Mouse (Mus musculus): ENCODE measurements around the gene Acadl.

The Acadl gene

GRCm38 (mm10) chr1:66862712-66863511 lies at the start of gene Acadl:
Gene Acadl, minus strand, starts transcription at chr1:66863277.
- peak; percentile 66 for DNase-seq (ENCODE audit: low read depth)

- DNase-seq (ENCODE audit: low read depth), result no peak
These were observed 49.2 kb upstream of the Acadl start for GRCm38 (mm10) chr1:66912305-66912704.

- DNase-seq (ENCODE audit: low read depth), result no peak
These were observed 39.5 kb upstream of the Acadl start for GRCm38 (mm10) chr1:66902566-66902965.

GRCm38 (mm10) chr1:66900946-66901345 lies 37.9 kb upstream of the Acadl start:
- DNase-seq (ENCODE audit: low read depth), result no peak

DNA sequence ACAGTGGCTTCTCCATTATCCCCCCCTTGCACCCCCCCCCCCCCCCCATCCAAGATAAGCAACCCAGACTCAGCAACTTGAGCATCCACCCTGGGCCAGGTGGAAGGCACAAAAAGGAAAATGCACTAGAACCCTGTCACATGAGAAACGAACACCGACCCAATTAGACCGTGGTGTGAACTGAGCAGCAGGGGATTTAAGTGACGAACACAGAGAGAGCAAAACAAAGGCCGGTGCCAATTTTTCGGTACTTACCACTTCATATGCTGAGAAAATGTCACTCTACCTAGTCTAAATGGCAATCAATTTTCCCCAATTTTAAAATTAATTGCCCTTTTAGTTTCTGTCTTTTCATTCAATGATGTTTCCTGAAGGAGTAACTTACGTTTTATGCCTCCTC lies 35.2 kb upstream of the Acadl start:
- DNase-seq (ENCODE audit: low read depth), result no peak

DNA sequence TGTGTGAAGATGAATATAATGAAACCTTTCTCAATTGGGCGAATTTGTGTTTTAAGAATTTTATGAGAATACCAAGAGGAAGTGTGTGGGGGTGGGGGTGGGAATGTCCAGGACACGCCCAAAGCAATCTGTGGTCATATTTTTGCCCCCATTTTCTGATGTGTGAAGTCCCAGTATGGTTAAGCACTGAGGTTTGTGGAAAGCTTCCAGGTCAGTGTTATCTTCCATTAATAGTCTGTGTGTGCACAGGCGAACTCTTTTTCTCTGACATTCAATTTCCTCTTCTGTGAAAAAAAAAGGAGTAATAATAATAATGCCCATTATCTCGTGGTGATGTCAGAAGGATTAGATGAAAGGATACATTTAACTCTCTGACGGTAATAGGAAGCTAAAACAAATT lies 33.5 kb upstream of the Acadl start:
- DNase-seq (ENCODE audit: low read depth), result peak; percentile 32

- peak; percentile 71 for DNase-seq (ENCODE audit: low read depth)
These were observed 33.0 kb upstream of the Acadl start for GRCm38 (mm10) chr1:66896125-66896524.

DNA sequence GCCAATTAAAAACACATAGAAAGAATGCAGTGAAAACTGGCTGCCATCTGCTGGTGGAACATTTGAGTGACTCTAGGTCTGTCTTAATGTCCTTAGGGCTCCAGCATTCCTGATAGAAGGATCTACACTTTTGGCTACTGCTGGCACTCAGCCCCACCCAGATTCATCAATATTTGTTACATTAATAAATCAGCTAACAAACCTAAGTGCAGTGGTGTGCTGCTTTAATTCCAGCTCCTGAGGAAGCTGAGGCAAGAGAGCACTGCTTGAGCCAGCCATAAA lies 32.7 kb upstream of the Acadl start:
- peak; percentile 49 for DNase-seq (ENCODE audit: low read depth)

DNA sequence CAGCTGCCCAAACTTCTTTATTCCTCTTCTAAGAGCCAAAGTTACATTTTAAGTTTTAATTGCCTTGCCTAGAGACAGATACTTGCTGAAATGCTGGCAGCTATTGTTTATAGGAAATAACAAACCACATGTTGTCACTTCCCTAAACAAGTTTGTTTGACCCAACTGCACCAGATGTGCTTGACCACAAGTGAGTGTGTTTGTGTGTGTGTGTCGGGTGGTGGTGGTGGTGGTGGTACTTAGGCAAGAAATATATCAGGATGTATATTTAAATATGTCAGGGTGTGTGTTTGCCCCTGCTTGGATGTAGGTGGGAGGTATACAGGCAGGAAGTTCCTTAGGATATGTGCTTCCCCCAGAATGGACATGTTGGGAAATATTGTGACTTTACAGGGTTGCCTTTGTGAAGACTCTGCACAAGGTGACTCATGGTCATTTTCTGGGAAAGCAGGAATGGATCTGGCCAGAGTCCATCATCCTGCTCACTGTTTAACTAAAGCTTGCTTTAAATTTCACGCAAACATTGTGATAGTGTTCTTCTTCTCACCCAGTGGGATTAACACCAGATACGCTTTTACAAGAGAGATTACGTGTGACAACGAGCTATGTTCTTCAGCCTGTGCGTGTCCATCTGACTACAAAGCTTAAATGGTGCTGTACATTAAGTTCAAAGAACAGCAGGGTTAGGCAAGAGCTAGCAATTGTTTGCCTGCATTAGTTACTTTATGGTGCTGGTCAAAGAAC lies 32.2 kb upstream of the Acadl start:
- DNase-seq (ENCODE audit: low read depth), result no peak

DNA sequence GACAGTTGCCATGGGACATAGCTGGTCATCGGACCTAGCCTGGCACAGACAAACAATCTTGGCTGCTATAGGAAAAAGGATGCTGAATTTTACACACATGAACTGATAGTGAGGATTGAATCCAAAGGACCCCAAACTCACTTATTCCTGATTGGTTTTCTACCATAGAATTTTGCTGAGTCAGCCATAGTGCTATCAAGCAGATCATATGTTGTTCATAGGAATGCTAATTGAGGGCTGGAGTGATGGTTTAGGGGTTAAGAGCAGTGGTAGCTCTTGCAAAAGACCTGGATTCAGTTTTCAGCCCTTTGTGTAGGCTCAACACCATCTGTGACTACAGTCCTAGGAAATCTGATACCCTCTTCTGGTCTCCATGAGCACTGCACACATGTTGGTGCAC lies 24.1 kb upstream of the Acadl start:
- no peak for DNase-seq (ENCODE audit: low read depth)

GRCm38 (mm10) chr1:66880217-66880616 lies 17.1 kb upstream of the Acadl start:
- no peak for DNase-seq (ENCODE audit: low read depth)

GRCm38 (mm10) chr1:66874740-66875139 lies 11.7 kb upstream of the Acadl start:
- DNase-seq (ENCODE audit: low read depth), result peak; percentile 48

GRCm38 (mm10) chr1:66871591-66871990 lies 8.5 kb upstream of the Acadl start:
- DNase-seq (ENCODE audit: low read depth), result no peak

GRCm38 (mm10) chr1:66865633-66866032 lies 2.6 kb upstream of the Acadl start:
- no peak for DNase-seq (ENCODE audit: low read depth)

DNA sequence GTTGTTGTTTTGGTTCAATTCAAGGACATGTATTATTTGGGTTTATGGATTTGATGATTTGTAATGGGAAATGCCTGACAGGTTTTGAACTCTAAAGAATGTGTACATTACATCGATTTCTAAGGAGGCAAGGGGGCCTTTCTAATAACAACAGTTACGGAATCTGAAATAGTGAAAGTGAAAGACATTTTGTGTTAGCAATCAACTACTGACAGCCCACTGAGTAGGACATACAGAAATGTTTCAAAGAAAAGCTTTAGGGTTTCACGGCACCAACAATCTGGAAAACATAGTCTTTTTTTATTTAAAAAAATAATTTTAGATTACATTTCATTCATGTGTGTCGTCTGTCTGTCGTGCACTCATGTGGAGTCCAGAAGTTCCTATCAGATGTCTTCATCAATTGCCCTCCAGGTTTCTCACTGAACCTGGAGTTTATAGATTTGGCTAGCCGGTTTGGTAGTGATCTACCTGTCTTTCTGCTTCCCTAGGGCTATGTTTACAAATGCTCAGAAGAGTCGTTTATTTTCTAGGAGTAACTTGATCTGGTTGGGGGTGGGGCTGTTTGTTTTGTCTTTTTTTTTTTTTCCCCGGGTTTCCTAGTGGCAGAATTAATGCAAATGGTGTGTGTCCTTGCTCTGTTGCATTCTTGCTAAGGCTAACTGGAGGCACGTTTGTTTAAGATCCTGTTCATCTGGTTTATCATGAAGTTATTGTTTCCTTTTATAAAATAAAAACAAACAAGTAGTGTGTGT lies 841 bp upstream of the Acadl start:
- DNase-seq (ENCODE audit: low read depth), result peak; percentile 55

GRCm38 (mm10) chr1:66861764-66862672 lies 1.1 kb downstream of the Acadl start:
- no peak for DNase-seq (ENCODE audit: low read depth)

DNA sequence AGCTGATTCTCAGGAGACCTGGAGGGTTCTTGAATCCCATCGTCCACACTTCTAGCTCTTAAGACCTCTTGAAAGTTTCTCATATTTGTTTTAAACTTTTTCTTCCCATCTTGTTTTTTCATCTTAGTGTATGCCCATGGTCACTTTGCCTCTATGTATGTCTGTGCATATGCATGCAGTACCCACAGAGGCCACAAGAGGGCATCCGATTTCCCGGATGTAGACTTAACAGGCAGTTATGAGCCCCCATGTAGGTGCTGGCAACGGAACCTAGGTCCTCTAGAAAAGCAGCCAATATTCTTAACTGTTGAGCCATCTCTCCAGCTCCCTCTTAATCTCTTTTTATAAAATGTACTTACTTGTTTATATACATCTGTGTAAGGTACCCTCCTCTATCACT lies 15.6 kb downstream of the Acadl start:
- peak; percentile 67 for DNase-seq (ENCODE audit: low read depth)

DNA sequence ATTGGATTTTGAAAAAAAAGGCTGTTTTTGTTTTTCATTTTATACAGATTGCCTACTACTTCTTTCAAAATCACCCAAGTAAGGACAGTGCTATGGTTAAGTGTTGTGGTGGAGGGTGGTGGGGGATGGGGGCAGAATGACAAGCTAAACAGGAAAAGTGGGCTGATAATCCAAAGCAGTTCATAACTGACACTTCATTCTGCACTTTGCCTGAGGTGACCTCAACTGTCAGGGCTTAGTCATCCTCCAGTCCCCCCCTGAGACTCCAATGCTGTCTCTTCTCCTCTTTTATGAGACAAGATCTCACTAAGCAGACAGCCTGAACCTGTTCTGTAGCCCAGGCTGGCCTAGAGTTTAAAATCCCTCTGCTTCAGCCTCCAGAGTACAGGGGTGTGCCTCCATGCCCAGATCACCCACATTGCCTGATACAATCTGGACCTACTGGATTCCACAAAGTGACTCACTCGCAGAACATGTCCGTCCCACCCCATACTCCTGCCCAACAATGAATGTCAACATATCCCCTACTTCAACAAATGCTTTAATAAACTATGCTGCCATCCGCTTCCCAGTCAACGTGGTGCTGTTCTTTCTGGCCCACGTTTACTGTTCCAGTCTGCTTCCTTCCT lies 17.3 kb downstream of the Acadl start:
- DNase-seq (ENCODE audit: low read depth), result no peak

DNA sequence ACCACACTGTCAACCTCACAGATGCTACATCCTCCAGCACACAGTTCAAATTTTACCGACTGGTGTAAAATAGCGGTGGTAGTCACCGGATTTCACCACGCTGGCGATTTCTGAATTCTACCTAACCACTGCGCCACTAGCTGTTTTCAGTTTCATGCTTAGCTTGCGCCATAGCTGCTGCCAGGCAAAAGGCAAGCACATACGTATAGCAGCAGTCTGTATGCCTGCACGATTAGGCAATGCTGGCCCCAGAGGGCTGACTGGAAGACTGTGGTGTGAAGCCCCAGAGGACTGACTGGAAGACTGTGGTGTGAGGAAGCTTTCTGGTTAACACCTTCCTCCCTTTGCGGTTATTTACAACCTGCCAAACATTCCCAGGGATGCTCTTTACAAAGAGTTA lies 21.1 kb downstream of the Acadl start:
- no peak for DNase-seq (ENCODE audit: low read depth)

GRCm38 (mm10) chr1:66841510-66841909 lies 21.6 kb downstream of the Acadl start:
- DNase-seq (ENCODE audit: low read depth), result no peak

GRCm38 (mm10) chr1:66839755-66840438 lies 23.2 kb downstream of the Acadl start:
- no peak for DNase-seq (ENCODE audit: low read depth)
